Mouse (Mus musculus) C2C12 (cell line): Measurements from ENCODE around the gene Atp8b5. TPM values are rescaled to one million over a fixed set of nuclear protein-coding genes. Genes with fewer than 3 reads are reported as not detected.

Experiments used
- H3K27me3 ChIP-seq: one replicate; pipeline ENCODE4 v1.6.1; 2011; ENCODE audit not compliant: control insufficient read depth, insufficient read depth, insufficient read length
- H3K36me3 ChIP-seq: one replicate; pipeline ENCODE4 v1.6.1; 2011; ENCODE audit not compliant: control insufficient read depth, insufficient read depth
- H3K4me3 ChIP-seq: one replicate; pipeline ENCODE4 v1.5.1; 2011; ENCODE audit warnings: mild to moderate bottlenecking, control low read depth; ENCODE audit not compliant: poor library complexity, insufficient read depth, severe bottlenecking
- H3K79me2 ChIP-seq: one replicate; pipeline ENCODE4 v1.6.1; 2011; ENCODE audit not compliant: control insufficient read depth, insufficient read depth
- H3K79me3 ChIP-seq: one replicate; pipeline ENCODE4 v1.6.1; 2011; ENCODE audit warnings: low read depth, control low read depth
- H3ac ChIP-seq: one replicate; pipeline ENCODE3; 2011; ENCODE audit warnings: low read depth; ENCODE audit not compliant: control insufficient read depth, insufficient read length
- CEBPB ChIP-seq: IDR thresholded peaks from one replicate; pipeline ENCODE4 v1.6.1; 2011; ENCODE audit warnings: low read depth, mild to moderate bottlenecking, control low read depth, moderate library complexity
- CTCF ChIP-seq: IDR thresholded peaks from one replicate; pipeline ENCODE4 v1.5.1; 2011; ENCODE audit not compliant: control insufficient read depth, insufficient read depth, insufficient read length
- FOSL1 ChIP-seq: IDR thresholded peaks from one replicate; pipeline ENCODE4 v1.8.0; 2011; ENCODE audit warnings: mild to moderate bottlenecking, low read length; ENCODE audit not compliant: poor library complexity, insufficient read depth, severe bottlenecking
- MAX ChIP-seq: IDR thresholded peaks from one replicate; pipeline ENCODE4 v1.6.1; 2011; ENCODE audit warnings: mild to moderate bottlenecking, control low read depth
- MYOD1 ChIP-seq: IDR thresholded peaks from one replicate; pipeline ENCODE4 v1.6.1; 2011; ENCODE audit warnings: low read depth; ENCODE audit not compliant: control insufficient read depth, insufficient read length
- MYOG ChIP-seq: IDR thresholded peaks from one replicate; pipeline ENCODE4 v1.6.1; 2011; ENCODE audit not compliant: control insufficient read depth, insufficient read length; ENCODE audit errors: extremely low read depth
- USF1 ChIP-seq: IDR thresholded peaks from one replicate; pipeline ENCODE4 v1.6.1; 2011; ENCODE audit warnings: low read depth, mild to moderate bottlenecking, control low read depth, moderate library complexity
- polyA plus RNA-seq: library from polyadenylated mRNA; unstranded; fragments of >200 nt; fragmentation: generic; extraction: Trizol; gene quantifications from one replicate; pipeline ENCODE4 v1.2.1, GENCODE M21; 2012; ENCODE audit warnings: missing spikeins

The Atp8b5 gene
- polyA plus RNA-seq, 1 experiment = 0.04 TPM

- Histone ChIP-seq H3K36me3 (no peaks in the 10 kb centered on the region), H3K4me3 (no peak overlapping the region), H3ac (no peak overlapping the region), H3K79me3 (no peaks in the 10 kb centered on the region), H3K79me2 (no peaks in the 10 kb centered on the region), H3K27me3 (no peaks in the 10 kb centered on the region)
- TF ChIP-seq MYOG (no peak), CTCF (no peak), MAX (no peak)
Measured at GRCm38 (mm10) chr4:43267323-43267658, 332 bp downstream of the Atp8b5 start.

- H3K79me3 ChIP-seq = no peaks in the 10 kb centered on the region
- no peaks in the 10 kb centered on the region for H3K79me2 ChIP-seq
- H3ac ChIP-seq = no peak overlapping the region
- H3K36me3 ChIP-seq = no peaks in the 10 kb centered on the region
- no peaks in the 10 kb centered on the region for H3K27me3 ChIP-seq
- TF ChIP-seq MYOG (no peak), MYOD1 (no peak), USF1 (no peak), CTCF (no peak), FOSL1 (no peak), MAX (no peak), CEBPB (no peak)
- no peak overlapping the region for H3K4me3 ChIP-seq
Measured at GRCm38 (mm10) chr4:43285476-43285875, 18.5 kb downstream of the Atp8b5 start.

DNA sequence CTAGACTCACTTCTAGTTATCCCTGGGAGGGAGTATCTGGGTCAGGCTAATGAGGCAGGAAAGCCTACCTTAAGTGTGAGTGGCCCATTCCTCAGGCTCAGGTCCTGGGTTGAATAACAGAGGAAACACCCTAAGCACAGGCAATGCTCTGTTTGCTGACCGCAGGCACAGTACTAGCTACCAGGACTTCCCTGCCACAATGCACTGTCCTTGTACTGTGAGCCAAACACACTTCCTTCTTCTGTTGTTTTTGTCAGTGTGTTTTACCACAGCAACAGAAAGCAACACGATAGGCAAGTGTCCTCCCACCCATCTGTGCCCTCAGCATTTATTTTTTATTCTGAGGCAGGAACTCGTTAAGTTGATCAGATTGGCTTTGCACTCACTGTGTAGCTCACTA is 20.3 kb downstream of the Atp8b5 start:
- TF ChIP-seq MYOG (no peak), MYOD1 (no peak), CEBPB (no peak), CTCF (no peak), FOSL1 (no peak), MAX (no peak), USF1 (no peak)
- no peaks in the 10 kb centered on the region for H3K79me2 ChIP-seq
- H3K4me3 ChIP-seq = no peak overlapping the region
- H3K27me3 ChIP-seq = no peaks in the 10 kb centered on the region
- no peaks in the 10 kb centered on the region for H3K79me3 ChIP-seq
- H3K36me3 ChIP-seq = no peaks in the 10 kb centered on the region
- H3ac ChIP-seq = no peak overlapping the region

- H3K79me2 ChIP-seq = no peaks in the 10 kb centered on the region
- H3ac ChIP-seq = no peak overlapping the region
- no peaks in the 10 kb centered on the region for H3K36me3 ChIP-seq
- no peaks in the 10 kb centered on the region for H3K27me3 ChIP-seq
- no peak for TF ChIP-seq CEBPB
- TF ChIP-seq MYOD1 = no peak
- no peak for TF ChIP-seq FOSL1
- no peak for TF ChIP-seq USF1
- no peak for TF ChIP-seq MAX
- no peak for TF ChIP-seq CTCF
- TF ChIP-seq MYOG = no peak
- no peak overlapping the region for H3K4me3 ChIP-seq
- H3K79me3 ChIP-seq = no peaks in the 10 kb centered on the region
Measured at GRCm38 (mm10) chr4:43294001-43294400, 27.0 kb downstream of the Atp8b5 start.

GRCm38 (mm10) chr4:43309696-43310338 is 42.9 kb downstream of the Atp8b5 start:
- TF ChIP-seq MAX (no peak), MYOD1 (no peak), USF1 (no peak), MYOG (no peak), FOSL1 (no peak), CTCF (no peak), CEBPB (no peak)
- H3K79me2 ChIP-seq = no peaks in the 10 kb centered on the region
- H3K27me3 ChIP-seq = no peaks in the 10 kb centered on the region
- H3K79me3 ChIP-seq = no peaks in the 10 kb centered on the region
- no peak overlapping the region for H3K4me3 ChIP-seq
- H3ac ChIP-seq = no peak overlapping the region
- H3K36me3 ChIP-seq = no peaks in the 10 kb centered on the region

DNA sequence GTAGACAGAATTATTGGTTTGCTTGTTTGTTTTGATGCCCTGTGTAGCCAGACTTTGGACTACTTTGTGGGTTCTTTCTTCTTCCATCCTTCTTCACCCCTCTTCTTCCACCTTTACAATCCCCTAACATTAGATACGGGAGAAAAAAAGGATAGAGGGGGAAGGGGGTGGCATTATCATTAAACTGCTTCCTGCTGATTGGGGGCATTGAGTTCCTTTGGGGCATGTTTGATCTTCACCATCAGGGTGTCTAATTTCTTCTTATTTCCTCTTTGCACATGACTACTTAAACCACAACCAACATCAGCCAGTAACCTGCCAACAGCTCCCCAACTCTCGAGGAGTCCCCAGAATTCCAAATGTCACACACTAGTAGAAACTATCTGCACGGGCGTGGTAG is 54.6 kb downstream of the Atp8b5 start:
- Histone ChIP-seq H3K79me2 (no peaks in the 10 kb centered on the region), H3K4me3 (no peak overlapping the region), H3K36me3 (no peaks in the 10 kb centered on the region), H3ac (no peak overlapping the region), H3K27me3 (no peaks in the 10 kb centered on the region), H3K79me3 (no peaks in the 10 kb centered on the region)
- TF ChIP-seq USF1 = no peak
